Mouse (Mus musculus) fibroblast of lung, adult 2 months (primary cell): ENCODE results near the gene Dnajc5.

Experiments used
- DNase-seq: peaks from one replicate; pipeline ENCODE4 v3.0.0-alpha.2; 2011; ENCODE audit warnings: low read depth

The Dnajc5 gene

DNA sequence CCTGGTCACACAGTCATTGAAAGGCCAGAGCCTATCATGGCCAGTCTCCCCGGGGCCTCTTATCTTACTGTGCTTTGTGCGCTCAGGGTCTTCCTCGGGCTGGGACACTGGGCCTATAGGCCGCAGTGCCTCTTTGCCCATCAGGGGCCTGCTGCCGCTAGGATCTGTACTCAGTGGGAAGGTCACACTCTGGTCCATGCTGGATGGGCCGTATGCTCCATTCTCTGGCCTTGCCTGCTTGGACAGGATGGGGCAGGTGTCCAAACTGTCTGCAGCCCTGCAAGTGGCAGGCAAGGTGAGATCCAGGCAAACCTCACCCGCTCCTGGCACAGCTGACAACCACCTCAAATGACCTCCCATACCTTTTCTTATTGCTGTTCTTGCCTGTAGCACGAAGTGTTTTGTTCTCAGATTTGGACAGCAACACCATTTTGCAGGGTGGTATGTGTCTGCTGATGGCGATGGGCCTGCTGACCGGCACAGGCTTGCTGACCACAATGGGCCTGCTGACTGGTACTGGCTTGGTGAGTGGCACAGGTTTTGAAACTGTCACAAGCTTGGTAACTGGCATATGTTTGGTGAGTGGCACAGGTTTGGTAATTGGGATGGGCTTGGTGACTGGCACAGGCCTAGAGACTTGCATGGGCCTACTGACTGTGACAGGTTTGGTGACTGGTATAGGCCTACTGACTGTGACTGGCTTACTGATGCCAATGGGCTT, 68.9 kb downstream of the Dnajc5 start:
- DNase-seq, result no peak

DNA sequence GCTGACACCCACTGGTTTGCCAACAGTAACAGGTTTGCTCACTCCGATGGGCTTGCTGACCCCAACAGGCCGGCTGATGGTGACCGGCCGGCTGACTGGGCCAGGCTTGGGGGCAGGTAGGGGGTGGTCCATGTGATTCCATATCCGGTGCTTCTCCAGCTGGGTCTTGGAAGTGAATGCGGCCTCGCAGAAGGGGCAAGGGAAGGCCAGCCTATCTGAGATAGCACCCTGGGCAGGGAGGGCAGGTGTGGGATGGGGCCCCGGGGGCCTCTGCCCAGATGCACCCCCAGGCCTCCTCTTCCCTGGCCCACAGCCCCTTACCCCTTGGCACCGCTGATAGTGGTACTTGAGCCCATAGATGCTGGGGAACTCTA, 69.4 kb downstream of the Dnajc5 start:
- DNase-seq, result no peak

- no peak for DNase-seq
Observed at GRCm38 (mm10) chr2:181590471-181590870, 70.2 kb downstream of the Dnajc5 start.

GRCm38 (mm10) chr2:181591528-181592085, 71.3 kb downstream of the Dnajc5 start, which contains the start of gene Prpf6:
Gene Prpf6, plus strand, starts transcription at chr2:181591868.
- no peak for DNase-seq

- no peak for DNase-seq
Observed at GRCm38 (mm10) chr2:181592231-181593041, 72.2 kb downstream of the Dnajc5 start, which contains the start of gene Zfp512b. Gene Zfp512b, minus strand, starts transcription at chr2:181592803.

DNA sequence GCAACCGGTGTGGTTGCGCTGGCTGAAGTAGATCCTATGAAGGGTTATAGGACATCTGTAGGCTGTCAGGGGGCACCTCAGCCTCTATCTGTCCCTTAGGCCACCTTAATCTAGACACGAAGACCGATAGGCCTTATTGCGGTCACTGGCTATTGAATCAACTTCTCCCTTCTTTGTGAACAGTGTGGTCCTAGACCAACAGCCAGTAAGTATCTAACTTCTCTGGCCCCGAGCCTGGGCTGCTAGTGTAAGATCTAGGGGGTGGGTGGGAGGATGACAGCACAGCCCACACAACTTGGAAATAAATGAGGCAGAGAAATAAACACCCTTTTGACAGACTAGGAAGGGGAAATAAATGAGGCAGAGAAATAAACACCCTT, 72.7 kb downstream of the Dnajc5 start:
- no peak for DNase-seq

DNA sequence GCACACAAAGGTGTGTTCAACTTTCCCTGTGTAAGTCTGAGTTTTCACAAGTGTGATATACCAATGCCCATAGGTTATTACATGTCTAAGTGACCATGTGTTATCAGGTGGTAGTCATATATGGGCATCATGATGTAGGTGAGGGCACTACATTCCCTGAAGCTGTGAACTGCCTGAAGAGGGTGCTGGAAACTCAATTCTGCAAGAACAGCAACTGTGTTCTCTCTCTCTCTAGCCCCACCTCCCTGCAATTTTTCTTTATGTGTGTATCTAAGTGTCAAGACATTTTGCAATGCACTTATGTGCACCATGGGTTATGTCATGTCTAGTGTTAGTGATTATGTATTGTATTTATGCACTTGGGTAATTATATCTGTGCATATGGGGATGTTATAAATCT, 73.7 kb downstream of the Dnajc5 start:
- no peak for DNase-seq

DNA sequence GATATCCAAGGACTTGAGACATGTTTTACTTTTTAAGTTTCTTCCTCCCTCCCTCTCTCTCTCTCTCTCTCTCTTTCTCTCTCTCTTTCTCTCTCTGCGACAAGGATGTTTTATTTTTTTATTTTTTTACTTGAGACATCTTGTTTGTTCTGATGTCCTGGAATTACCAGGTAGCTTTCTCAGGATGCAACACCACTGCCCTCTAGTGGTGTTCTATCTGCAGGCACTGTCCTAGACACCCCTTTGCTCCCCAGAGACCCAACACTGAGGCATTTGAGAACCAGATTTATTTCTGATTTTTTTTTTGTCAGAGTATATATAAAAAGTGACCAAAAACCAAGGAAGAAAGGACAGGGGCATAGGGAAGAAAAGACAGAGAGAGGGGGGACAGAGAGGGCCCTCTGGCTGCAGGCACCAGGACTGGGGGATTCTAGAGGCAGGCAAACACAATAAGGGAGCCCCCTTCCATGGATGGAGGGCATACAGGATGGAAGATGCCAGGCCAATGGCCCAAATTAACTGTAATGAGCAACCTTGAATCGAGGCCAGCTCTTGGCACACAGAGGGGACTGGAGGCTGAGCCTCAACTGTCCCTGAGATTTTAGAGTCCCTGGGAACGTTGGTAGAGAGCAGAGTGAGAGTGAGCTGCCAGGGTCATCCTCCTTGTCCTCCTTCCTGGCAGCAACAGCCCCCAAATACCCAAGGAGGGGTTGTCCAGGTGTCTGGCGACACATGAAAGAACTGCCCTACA, 74.8 kb downstream of the Dnajc5 start:
- DNase-seq, result no peak

- no peak for DNase-seq
Observed at GRCm38 (mm10) chr2:181596221-181596960, 76.1 kb downstream of the Dnajc5 start.

DNA sequence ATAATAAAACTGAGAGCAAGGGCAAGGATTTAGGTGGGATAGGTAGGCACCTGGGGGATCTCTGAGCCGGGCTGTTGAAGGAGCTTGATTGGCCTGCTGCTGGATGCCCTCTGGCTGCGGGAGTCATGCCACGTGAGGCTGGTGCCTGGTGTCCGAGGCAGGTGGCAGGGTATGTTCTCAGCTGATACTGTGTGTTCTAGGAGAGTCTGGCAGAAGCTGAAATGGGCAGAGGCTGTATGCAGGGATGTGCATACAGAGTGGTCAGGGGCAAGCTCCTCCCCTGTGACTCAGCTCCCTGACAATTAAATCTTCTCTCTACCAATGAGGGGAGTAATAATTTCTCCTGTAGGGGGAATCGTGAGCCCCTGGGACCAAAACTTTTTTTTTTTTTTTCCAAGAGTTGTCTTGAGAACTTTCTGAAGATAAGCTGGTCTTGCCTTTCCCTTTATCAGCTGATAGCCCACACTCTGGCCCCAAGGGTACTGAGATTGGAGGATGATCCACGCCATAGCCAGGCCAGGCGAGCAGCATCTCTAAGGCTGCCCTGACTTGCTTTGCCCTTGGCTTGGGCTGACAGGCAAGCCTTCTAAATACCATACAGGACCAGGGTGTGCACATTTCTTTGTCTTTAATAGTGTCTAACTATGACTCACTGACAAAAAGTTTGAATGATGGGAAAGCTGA, 77.2 kb downstream of the Dnajc5 start:
- no peak for DNase-seq

DNA sequence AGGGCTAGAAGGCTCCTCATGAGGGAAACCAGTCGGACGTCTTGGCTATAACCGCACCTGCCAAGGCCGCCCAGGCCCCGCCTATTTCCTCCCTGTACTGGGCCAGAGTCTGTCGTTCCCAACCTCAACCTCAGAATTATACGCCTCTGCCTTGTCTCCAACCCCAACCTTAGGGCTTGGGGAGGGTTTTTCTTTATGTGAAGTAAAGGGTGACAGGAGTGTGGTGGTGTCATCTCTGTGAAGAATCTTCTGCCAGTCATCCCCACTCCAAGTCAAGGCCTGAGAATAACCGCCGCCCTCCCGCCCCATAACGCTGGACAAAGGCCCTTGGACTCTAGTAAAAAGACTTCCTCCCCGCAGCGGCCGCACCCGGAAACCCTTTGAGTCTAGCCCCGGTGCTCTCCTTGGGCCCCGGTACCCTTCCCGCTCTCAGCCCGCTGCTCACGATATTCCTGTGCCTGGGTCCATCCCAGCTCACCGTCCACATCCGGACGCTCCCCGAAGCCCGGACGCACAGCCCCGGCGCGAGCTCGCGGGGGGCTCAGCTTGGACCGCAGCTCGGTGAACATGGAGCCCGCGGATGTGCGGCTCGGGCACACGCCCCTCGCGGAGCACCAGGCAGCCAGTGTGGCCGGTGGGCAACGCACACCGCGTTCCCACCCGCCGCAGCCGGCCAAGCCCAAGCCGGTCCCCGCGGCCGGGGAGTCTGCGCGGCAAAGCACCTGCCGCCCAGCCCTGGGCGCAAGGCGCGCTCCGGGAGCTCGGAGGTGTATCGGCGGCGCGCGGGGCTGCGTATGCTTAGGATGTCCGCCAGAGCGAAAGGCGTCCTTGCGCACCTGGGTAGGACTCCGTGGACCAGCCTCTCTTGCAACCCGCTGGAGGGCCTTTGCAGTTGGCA, 78.4 kb downstream of the Dnajc5 start, which contains the start of gene Samd10:
Gene Samd10 (minus strand): TSS at position 759 of the 898 bp plus-strand sequence.
- no peak for DNase-seq

DNA sequence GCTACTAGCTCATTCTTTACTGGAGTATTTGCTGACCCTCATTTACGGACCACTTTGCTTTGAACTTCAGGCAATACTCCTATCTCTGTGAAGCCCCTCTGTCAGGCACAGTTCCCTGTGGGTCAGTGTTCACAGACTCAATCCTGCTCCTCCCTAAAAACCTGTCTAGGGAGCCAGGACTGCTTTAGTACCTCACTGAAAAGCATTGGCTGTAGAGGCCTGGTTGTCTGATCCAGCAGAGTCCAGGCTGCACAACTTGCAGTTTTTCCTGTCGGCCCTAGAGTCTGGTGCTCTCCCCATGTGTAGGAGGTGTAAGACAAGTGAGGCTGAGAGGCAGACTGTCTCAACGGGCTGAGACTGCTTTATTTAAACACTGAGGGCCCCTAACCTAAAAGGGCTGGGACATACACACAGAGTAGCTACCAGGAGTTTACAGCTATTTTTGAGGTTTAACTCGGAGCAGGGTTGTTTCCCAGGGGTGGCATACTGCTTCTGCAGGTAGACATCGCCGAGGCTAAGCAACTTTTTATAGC, 80.0 kb downstream of the Dnajc5 start:
- no peak for DNase-seq

GRCm38 (mm10) chr2:181600828-181601750, 80.8 kb downstream of the Dnajc5 start:
- peak; percentile 85 for DNase-seq

- no peak for DNase-seq
Observed at GRCm38 (mm10) chr2:181601751-181602145, 81.5 kb downstream of the Dnajc5 start.

GRCm38 (mm10) chr2:181602367-181602766, 82.1 kb downstream of the Dnajc5 start:
- DNase-seq, result no peak
